Mouse (Mus musculus): ENCODE measurements around the gene Nr2c2. TPM values are rescaled to one million over a fixed set of nuclear protein-coding genes. Genes with fewer than 3 reads are reported as not detected.

Gene Nr2c2
- polyA plus RNA-seq, 1 experiment from 2014 or later = 18.5 TPM

- H3K9me3 ChIP-seq (replicated peaks; ENCODE audit: control insufficient read depth, low read length) = no peaks in the 10 kb centered on the region
- ATAC-seq (replicated peaks; ENCODE audit: insufficient number of reproducible peaks, low FRiP score, low TSS enrichment, low read depth) (no peak), DNase-seq (ENCODE audit: low spot score) (no peak)
- H3K4me3 ChIP-seq (ENCODE audit: low read depth, low read length) = no peak overlapping the region
- no peak overlapping the region for H3K27ac ChIP-seq (replicated peaks; ENCODE audit: low read depth, low read length)
- H3K9ac ChIP-seq (replicated peaks; ENCODE audit: low read length) = no peak overlapping the region
- WGBS = 84% methylated on average over 3 of the region's 3 CpGs
- H3K36me3 ChIP-seq (replicated peaks; ENCODE audit: control insufficient read depth, insufficient read depth, low read depth, low read length) = no peaks in the 10 kb centered on the region
- H3K4me1 ChIP-seq (ENCODE audit: control insufficient read depth, insufficient read depth, low read length) = no peaks in the 10 kb centered on the region
- H3K27me3 ChIP-seq (ENCODE audit: control insufficient read depth, insufficient read depth, low read length) = no peaks in the 10 kb centered on the region
- H3K4me2 ChIP-seq (ENCODE audit: low read depth, low read length) = no peak overlapping the region
Observed at GRCm38 (mm10) chr6:92222021-92222420, 130.8 kb downstream of the Nr2c2 start.

Other genes starting within 250 kb of the Nr2c2 start
- 49.0 and 52.1 TPM in 2 replicates for gene Ccdc174, start 213.3 kb upstream of the Nr2c2 start, polyA plus RNA-seq (2014; fragmentation: Nextera tagmentation; extraction: Ambion mirVana)
- 0.13 and 0.35 TPM in 2 replicates for gene 4930590J08Rik, start 188.6 kb upstream of the Nr2c2 start, polyA plus RNA-seq (2014; fragmentation: Nextera tagmentation; extraction: Ambion mirVana)
- 3.8 and 4.8 TPM in 2 replicates for gene Fgd5, start 112.5 kb upstream of the Nr2c2 start, polyA plus RNA-seq (2014; fragmentation: Nextera tagmentation; extraction: Ambion mirVana)
- gene Mrps25, start 92.6 kb downstream of the Nr2c2 start, polyA plus RNA-seq (2014; fragmentation: Nextera tagmentation; extraction: Ambion mirVana) = 87.6 and 97.6 TPM in 2 replicates
- gene Rbsn, start 123.5 kb downstream of the Nr2c2 start, polyA plus RNA-seq (2014; fragmentation: Nextera tagmentation; extraction: Ambion mirVana) = 15.9 and 16.9 TPM in 2 replicates
- gene Trh, start 153.3 kb downstream of the Nr2c2 start, polyA plus RNA-seq (2014; fragmentation: Nextera tagmentation; extraction: Ambion mirVana) = 0.56 and 1.9 TPM in 2 replicates

Data from embryonic facial prominence, embryonic 11.5 days (tissue).